In genomic region chr2:167632731-167633536, GRCm38 (mm10) we compare ENCODE assay signal across 8 mouse cellular contexts. TPM values are rescaled to one million over a fixed set of nuclear protein-coding genes. Genes with fewer than 3 reads are reported as not detected.
A peak's percentile ranks its signal among the peaks of the same experiment; 100 is the strongest.
DNase-seq lines count a peak whose midpoint lies in the region; ATAC-seq lines count a peak whose summit lies in the region.

No protein-coding gene starts in this region.

- H3K27me3 ChIP-seq in liver, embryonic 12.5 days (replicated peaks): no peaks in the 10 kb centered on the region

- 69% methylated on average over 12 of the region's 12 CpGs for WGBS in liver, embryonic 12.5 days (ENCODE audit: insufficient replicate concordance)

- peak; percentile 60 for DNase-seq in cerebellum, adult 9-11 months
- DNase-seq in cerebellum, adult 11 months: no peak
- peak; percentile 20 for DNase-seq in thymus, postnatal 14 days
- no peak for DNase-seq in thymus, adult 18-20 months
- no peak for DNase-seq in layer of hippocampus, postnatal 10 days (ENCODE audit: low spot score in 2 of 2)
- no peak for DNase-seq in cerebellum, postnatal 36 days

- peak overlapping the region; percentile 98 for H3K4me3 ChIP-seq in liver, embryonic 12.5 days

- no peak for ATAC-seq in liver, embryonic 12.5 days
- no peak for ATAC-seq in granulocyte monocyte progenitor cell, adult 5-6 weeks (replicated peaks; ENCODE audit: poor library complexity, severe bottlenecking)

- peak overlapping the region; percentile 100 for H3K27ac ChIP-seq in liver, embryonic 12.5 days

- no peaks in the 10 kb centered on the region for H3K9me3 ChIP-seq in liver, embryonic 12.5 days (replicated peaks)

- H3K4me1 ChIP-seq in liver, embryonic 12.5 days: peaks cover 74% of the 10 kb centered on the region

- peak overlapping the region; percentile 99 for H3K9ac ChIP-seq in liver, embryonic 12.5 days

- peaks cover 18% of the 10 kb centered on the region for H3K36me3 ChIP-seq in liver, embryonic 12.5 days

- peak overlapping the region; percentile 90 for H3K4me2 ChIP-seq in liver, embryonic 12.5 days

RNA-seq across cellular contexts. Expression of gene Ube2v1, which starts 1.0 kb away (rescaled TPM):
- 256 and 259 TPM in 2 replicates for polyA plus RNA-seq in liver, embryonic 12.5 days (2016; fragmentation: Nextera tagmentation; extraction: Ambion mirVana)
- 112 and 155 TPM in 2 replicates for total RNA-seq in granulocyte monocyte progenitor cell, adult 5-6 weeks (2014; fragmentation: Nextera tagmentation)
- 49.7 and 50.5 TPM in 2 replicates for total RNA-seq in granulocyte monocyte progenitor cell, adult 5-6 weeks (2017)
- total RNA-seq in layer of hippocampus, postnatal 10 days (2021): 100 to 1,000 TPM; 236 to 257 TPM

RNA-seq across cellular contexts. Expression of gene Gm20431, which starts 28.4 kb away (rescaled TPM):
- 1.8 and 4.8 TPM in 2 replicates for polyA plus RNA-seq in liver, embryonic 12.5 days (2016; fragmentation: Nextera tagmentation; extraction: Ambion mirVana)
- total RNA-seq in granulocyte monocyte progenitor cell, adult 5-6 weeks (2014; fragmentation: Nextera tagmentation): 4.6 and 11.6 TPM in 2 replicates
- not detected in 2 replicates for total RNA-seq in granulocyte monocyte progenitor cell, adult 5-6 weeks (2017)
- 10 to 100 TPM; 36.8 to 45.2 TPM for total RNA-seq in layer of hippocampus, postnatal 10 days (2021)

RNA-seq across cellular contexts. Expression of gene Cebpb, which starts 55.8 kb away (rescaled TPM):
- 21.8 and 23.4 TPM in 2 replicates for polyA plus RNA-seq in liver, embryonic 12.5 days (2016; fragmentation: Nextera tagmentation; extraction: Ambion mirVana)
- 11.8 and 15.7 TPM in 2 replicates for total RNA-seq in granulocyte monocyte progenitor cell, adult 5-6 weeks (2014; fragmentation: Nextera tagmentation)
- 17.8 and 27.5 TPM in 2 replicates for total RNA-seq in granulocyte monocyte progenitor cell, adult 5-6 weeks (2017)
- 10 to 100 TPM; 12.2 to 13.6 TPM for total RNA-seq in layer of hippocampus, postnatal 10 days (2021)

RNA-seq across cellular contexts. Expression of gene Tmem189, which starts 56.7 kb away (rescaled TPM):
- polyA plus RNA-seq in liver, embryonic 12.5 days (2016; fragmentation: Nextera tagmentation; extraction: Ambion mirVana): 27.3 and 30.4 TPM in 2 replicates
- 24.7 and 28.9 TPM in 2 replicates for total RNA-seq in granulocyte monocyte progenitor cell, adult 5-6 weeks (2014; fragmentation: Nextera tagmentation)
- total RNA-seq in granulocyte monocyte progenitor cell, adult 5-6 weeks (2017): 13.4 and 13.6 TPM in 2 replicates
- total RNA-seq in layer of hippocampus, postnatal 10 days (2021): 10 to 100 TPM; 55.6 to 55.9 TPM

Comparison
In these comparisons a context has a peak if more than half of its experiments do, and no peak if none do; other contexts are left out.
1. DNase-seq: peak in cerebellum, adult 9-11 months (single experiment) and thymus, postnatal 14 days (single experiment); none in cerebellum, adult 11 months (single experiment), thymus, adult 18-20 months (0 of 2), layer of hippocampus, postnatal 10 days (0 of 2) and cerebellum, postnatal 36 days (0 of 2).